Mouse (Mus musculus): ENCODE results near the gene Sh3kbp1.

DNA sequence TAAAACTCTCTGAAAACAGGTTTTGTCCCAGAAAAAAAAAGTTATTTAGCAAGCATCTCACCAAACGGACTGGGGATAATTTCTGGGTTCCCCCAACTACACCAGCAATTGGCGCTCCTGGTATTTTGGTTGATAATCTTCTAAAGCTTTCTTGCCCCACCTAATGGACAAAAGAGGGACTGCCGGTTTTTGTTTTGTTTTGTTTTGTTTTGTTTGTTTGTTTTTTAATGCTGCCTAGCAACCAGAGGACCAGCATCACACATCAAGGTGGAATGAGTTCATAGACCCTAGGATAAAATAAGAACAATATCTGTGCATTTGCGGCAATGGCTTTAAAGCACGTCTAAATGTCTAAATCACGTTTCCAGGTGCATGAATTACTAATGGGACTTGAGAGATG is 20.1 kb upstream of the Sh3kbp1 start:
- TF ChIP-seq CTCF (IDR thresholded peaks at IDR 0.05; ENCODE audit: control insufficient read depth, insufficient read depth, low read length) (no peak), POLR2A (IDR thresholded peaks at IDR 0.05; ENCODE audit: borderline replicate concordance, control insufficient read depth, low read depth, low read length) (no peak)

Data from bone marrow, adult 2 months (tissue).